Mouse (Mus musculus) limb, embryonic 15.5 days (tissue): ENCODE measurements around the gene Adamts15. TPM values are rescaled to one million over a fixed set of nuclear protein-coding genes. Genes with fewer than 3 reads are reported as not detected.

Experiments used
- ATAC-seq: fragments of 200-750 bp; cut with Nextera tagmentation; 2 replicates; pipeline ENCODE4 v1.8.0; 2017; ENCODE audit warnings: low read depth, moderate TSS enrichment; ENCODE audit not compliant: insufficient number of reproducible peaks, low FRiP score, low TSS enrichment
- H3K27ac ChIP-seq: fragments of 300-500 bp; sonication (generic); 2 replicates; pipeline ENCODE4 v1.5.1; 2015; ENCODE audit warnings: moderate library complexity, mild to moderate bottlenecking, inconsistent platforms
- H3K27me3 ChIP-seq: fragments of 300-500 bp; sonication (generic); 2 replicates; pipeline ENCODE4 v1.6.1; 2015; ENCODE audit warnings: inconsistent platforms
- H3K36me3 ChIP-seq: fragments of 300-500 bp; sonication (generic); 2 replicates; pipeline ENCODE4 v1.6.1; 2015; ENCODE audit warnings: inconsistent platforms
- H3K4me1 ChIP-seq: fragments of 300-500 bp; sonication (generic); 2 replicates; pipeline ENCODE4 v1.6.1; 2015; ENCODE audit warnings: inconsistent platforms
- H3K4me2 ChIP-seq: fragments of 300-500 bp; sonication (generic); 2 replicates; pipeline ENCODE4 v1.6.1; 2015; ENCODE audit warnings: mild to moderate bottlenecking, inconsistent platforms
- H3K4me3 ChIP-seq: fragments of 300-500 bp; sonication (generic); 2 replicates; pipeline ENCODE4 v1.5.1; 2015; ENCODE audit warnings: mild to moderate bottlenecking, inconsistent platforms
- H3K9ac ChIP-seq: fragments of 300-500 bp; sonication (generic); 2 replicates; pipeline ENCODE4 v1.6.1; 2015; ENCODE audit warnings: inconsistent platforms
- H3K9me3 ChIP-seq: fragments of 300-500 bp; sonication (generic); 2 replicates; pipeline ENCODE4 v1.6.1; 2016; ENCODE audit warnings: inconsistent platforms
- WGBS: fragments of 180-500 bp; shearing (Covaris S2); methylation state at CpG from one replicate; pipeline ENCODE4 v1.1.7; 2015; 5-methylcytosine and 5-hydroxymethylcytosine counted together
- polyA plus RNA-seq: library from polyadenylated mRNA; unstranded; fragments of >200 nt; fragmentation: Nextera tagmentation; extraction: Ambion mirVana; gene quantifications from 2 replicates; pipeline ENCODE4 v1.2.1, GENCODE M21; 2015

Adamts15 gene
- polyA plus RNA-seq: 22.9 and 26.9 TPM in 2 replicates

GRCm38 (mm10) chr9:30922197-30922894 lies at the start of gene Adamts15:
Adamts15 (minus strand) TSS chr9:30922452.
- Histone ChIP-seq H3K27me3 (peaks cover 27% of the 10 kb centered on the region), H3K4me1 (peaks cover 49% of the 10 kb centered on the region), H3K9ac (peak within 1 kb of the TSS; percentile 51), H3K36me3 (no peaks in the 10 kb centered on the region), H3K27ac (peak within 1 kb of the TSS; percentile 82), H3K4me2 (peak within 1 kb of the TSS; percentile 91), H3K4me3 (peak within 1 kb of the TSS; percentile 61), H3K9me3 (no peaks in the 10 kb centered on the region)
- WGBS: under 1% methylated on average over 45 of the region's 47 CpGs
- peak; percentile 81 for ATAC-seq

- H3K9me3 ChIP-seq: no peaks in the 10 kb centered on the region
- no peaks in the 10 kb centered on the region for H3K36me3 ChIP-seq
- WGBS: 54% methylated on average over 4 of the region's 4 CpGs
- H3K4me1 ChIP-seq: peaks cover 11% of the 10 kb centered on the region
- H3K9ac ChIP-seq: no peak overlapping the region
- H3K4me3 ChIP-seq: no peak overlapping the region
- H3K4me2 ChIP-seq: no peak overlapping the region
- H3K27me3 ChIP-seq: no peaks in the 10 kb centered on the region
- no peak for ATAC-seq
- H3K27ac ChIP-seq: no peak overlapping the region
Observed at GRCm38 (mm10) chr9:30971967-30972366, 49.7 kb upstream of the Adamts15 start.

GRCm38 (mm10) chr9:30970001-30970400 lies 47.7 kb upstream of the Adamts15 start:
- Histone ChIP-seq H3K36me3 (no peaks in the 10 kb centered on the region), H3K4me2 (no peak overlapping the region), H3K4me3 (no peak overlapping the region), H3K9ac (no peak overlapping the region), H3K9me3 (no peaks in the 10 kb centered on the region), H3K27ac (no peak overlapping the region), H3K27me3 (no peaks in the 10 kb centered on the region), H3K4me1 (peaks cover 17% of the 10 kb centered on the region)
- 58% methylated on average over 3 of the region's 3 CpGs for WGBS
- ATAC-seq: no peak

DNA sequence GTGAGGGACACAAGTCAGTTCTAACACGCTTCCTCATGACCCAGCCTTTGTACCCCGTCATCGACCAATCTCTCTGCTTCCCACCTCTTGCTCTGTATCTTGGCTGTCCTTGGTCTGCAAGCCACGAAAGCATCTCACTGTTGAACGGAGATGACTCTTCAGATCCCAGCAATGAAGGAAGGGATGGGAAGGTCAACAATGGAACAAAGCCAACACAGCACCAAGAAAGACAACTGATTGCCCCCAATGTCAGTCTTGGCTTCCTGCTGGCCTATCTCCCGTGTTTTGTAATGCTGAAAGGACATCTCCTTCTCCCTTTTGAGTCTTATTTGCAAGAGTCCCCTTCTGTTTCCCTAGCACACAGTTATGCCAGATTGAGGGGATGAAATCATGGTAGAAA lies 45.9 kb upstream of the Adamts15 start:
- H3K4me3 ChIP-seq: no peak overlapping the region
- no peak overlapping the region for H3K27ac ChIP-seq
- no peak overlapping the region for H3K4me2 ChIP-seq
- no peaks in the 10 kb centered on the region for H3K36me3 ChIP-seq
- peaks cover 24% of the 10 kb centered on the region for H3K4me1 ChIP-seq
- 88% methylated on average over 6 of the region's 6 CpGs for WGBS
- no peak overlapping the region for H3K9ac ChIP-seq
- no peaks in the 10 kb centered on the region for H3K9me3 ChIP-seq
- ATAC-seq: no peak
- no peaks in the 10 kb centered on the region for H3K27me3 ChIP-seq

- Histone ChIP-seq H3K9ac (no peak overlapping the region), H3K36me3 (no peaks in the 10 kb centered on the region), H3K4me2 (no peak overlapping the region), H3K9me3 (no peaks in the 10 kb centered on the region), H3K4me1 (peaks cover 24% of the 10 kb centered on the region), H3K4me3 (no peak overlapping the region), H3K27ac (no peak overlapping the region), H3K27me3 (no peaks in the 10 kb centered on the region)
- WGBS: 32% methylated on average over 7 of the region's 7 CpGs
- ATAC-seq: no peak
Observed at GRCm38 (mm10) chr9:30966881-30967280, 44.6 kb upstream of the Adamts15 start.

DNA sequence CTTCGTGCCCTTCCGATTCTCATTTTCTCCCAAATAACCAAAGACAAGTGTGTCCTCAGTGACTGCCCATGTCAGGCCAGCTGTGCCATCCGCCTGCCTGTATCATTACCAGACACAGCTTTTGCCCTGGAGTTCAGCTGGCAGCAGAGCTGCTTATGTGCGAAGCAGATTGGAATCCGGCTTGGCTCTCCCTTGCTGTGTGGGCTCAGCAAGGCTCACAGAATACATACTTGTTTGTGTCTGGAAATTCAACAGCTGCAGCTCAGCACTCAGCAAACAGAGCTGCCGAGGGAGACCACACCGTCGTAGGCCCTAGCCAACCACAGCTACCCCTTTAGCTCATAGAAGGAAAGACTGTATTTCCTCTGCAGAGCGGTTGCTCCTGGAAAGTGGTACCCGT lies 42.4 kb upstream of the Adamts15 start:
- Histone ChIP-seq H3K9me3 (no peaks in the 10 kb centered on the region), H3K4me1 (peaks cover 24% of the 10 kb centered on the region), H3K27ac (peak overlapping the region; percentile 60), H3K4me2 (no peak overlapping the region), H3K9ac (no peak overlapping the region), H3K36me3 (no peaks in the 10 kb centered on the region), H3K4me3 (no peak overlapping the region), H3K27me3 (no peaks in the 10 kb centered on the region)
- 40% methylated on average over 10 of the region's 10 CpGs for WGBS
- ATAC-seq: peak; percentile 79

DNA sequence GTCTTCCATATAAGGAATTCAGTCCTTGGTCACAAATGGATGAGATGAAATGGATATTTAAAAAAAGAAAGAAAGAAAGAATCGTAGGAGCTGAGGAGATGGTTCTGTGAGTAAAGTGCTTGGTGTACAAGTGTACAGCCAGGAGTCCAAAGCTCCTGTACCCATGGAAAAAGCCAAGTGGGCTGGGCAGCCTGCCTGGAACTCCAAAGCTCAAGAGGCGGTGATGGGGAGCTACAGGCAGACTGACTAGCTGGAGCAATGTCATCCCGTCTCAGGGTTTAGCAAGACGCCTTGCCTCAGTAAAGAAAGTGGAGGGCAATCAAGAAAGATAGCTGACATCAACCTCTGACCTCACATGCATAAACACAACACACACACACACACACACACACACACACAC lies 41.5 kb upstream of the Adamts15 start:
- Histone ChIP-seq H3K27me3 (no peaks in the 10 kb centered on the region), H3K4me1 (peaks cover 24% of the 10 kb centered on the region), H3K36me3 (no peaks in the 10 kb centered on the region), H3K9me3 (no peaks in the 10 kb centered on the region), H3K9ac (no peak overlapping the region), H3K27ac (no peak overlapping the region), H3K4me2 (no peak overlapping the region), H3K4me3 (no peak overlapping the region)
- no peak for ATAC-seq
- 76% methylated on average over 4 of the region's 4 CpGs for WGBS

GRCm38 (mm10) chr9:30955246-30955645 lies 33.0 kb upstream of the Adamts15 start:
- ATAC-seq: no peak

GRCm38 (mm10) chr9:30953287-30953686 lies 31.0 kb upstream of the Adamts15 start:
- no peak for ATAC-seq
- H3K9ac ChIP-seq: no peak overlapping the region
- H3K27me3 ChIP-seq: no peaks in the 10 kb centered on the region
- no peaks in the 10 kb centered on the region for H3K9me3 ChIP-seq
- 53% methylated on average over 8 of the region's 8 CpGs for WGBS
- H3K4me1 ChIP-seq: peaks cover 7% of the 10 kb centered on the region; the same call in 1 of the 2 replicates
- H3K4me3 ChIP-seq: no peak overlapping the region
- H3K4me2 ChIP-seq: no peak overlapping the region
- H3K27ac ChIP-seq: no peak overlapping the region
- H3K36me3 ChIP-seq: no peaks in the 10 kb centered on the region

More at GRCm38 (mm10) chr9:30955246-30955645, 33.0 kb upstream of the Adamts15 start:
- Histone ChIP-seq H3K4me1 (peaks cover 4% of the 10 kb centered on the region; the same call in 1 of the 2 replicates), H3K9me3 (no peaks in the 10 kb centered on the region), H3K4me2 (no peak overlapping the region), H3K9ac (no peak overlapping the region), H3K4me3 (no peak overlapping the region), H3K27me3 (no peaks in the 10 kb centered on the region), H3K27ac (no peak overlapping the region), H3K36me3 (no peaks in the 10 kb centered on the region)
- 82% methylated on average over 9 of the region's 9 CpGs for WGBS

- Histone ChIP-seq H3K4me3 (no peak overlapping the region), H3K9me3 (no peaks in the 10 kb centered on the region), H3K36me3 (no peaks in the 10 kb centered on the region), H3K4me1 (peaks cover 7% of the 10 kb centered on the region; the same call in 1 of the 2 replicates), H3K4me2 (no peak overlapping the region), H3K9ac (no peak overlapping the region), H3K27ac (no peak overlapping the region), H3K27me3 (peaks cover 7% of the 10 kb centered on the region; the same call in 1 of the 2 replicates)
- ATAC-seq: no peak
- WGBS: 79% methylated on average over 5 of the region's 5 CpGs
Observed at GRCm38 (mm10) chr9:30951461-30951860, 29.2 kb upstream of the Adamts15 start.

GRCm38 (mm10) chr9:30950592-30950991 lies 28.3 kb upstream of the Adamts15 start:
- Histone ChIP-seq H3K27ac (no peak overlapping the region), H3K27me3 (peaks cover 15% of the 10 kb centered on the region), H3K4me2 (no peak overlapping the region), H3K9me3 (no peaks in the 10 kb centered on the region), H3K4me3 (no peak overlapping the region), H3K9ac (no peak overlapping the region), H3K4me1 (peaks cover 7% of the 10 kb centered on the region; the same call in 1 of the 2 replicates), H3K36me3 (no peaks in the 10 kb centered on the region)
- 43% methylated on average over 4 of the region's 4 CpGs for WGBS
- no peak for ATAC-seq

DNA sequence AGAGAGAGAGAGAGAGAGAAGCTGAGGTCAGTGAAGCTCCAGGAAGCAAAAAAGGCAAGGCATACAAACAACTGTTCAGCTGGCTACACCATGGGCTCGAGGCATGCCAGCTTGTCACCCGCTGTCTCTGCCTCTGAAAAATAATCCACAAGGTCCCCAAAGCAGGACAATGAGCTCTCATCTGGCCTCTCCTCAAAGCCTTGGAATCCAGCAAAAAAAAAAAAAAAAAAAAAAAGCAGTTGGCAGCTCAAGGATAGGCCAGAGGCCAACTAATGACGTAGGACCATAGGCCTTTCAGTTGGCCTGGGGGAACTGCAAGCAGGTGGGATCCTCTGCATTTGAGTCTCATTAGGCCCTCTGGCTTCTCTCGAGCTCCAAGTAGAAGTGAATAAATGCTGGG lies 27.7 kb upstream of the Adamts15 start:
- H3K4me3 ChIP-seq: no peak overlapping the region
- 62% methylated on average over 4 of the region's 4 CpGs for WGBS
- ATAC-seq: no peak
- no peaks in the 10 kb centered on the region for H3K9me3 ChIP-seq
- peaks cover 7% of the 10 kb centered on the region; the same call in 1 of the 2 replicates for H3K4me1 ChIP-seq
- H3K9ac ChIP-seq: no peak overlapping the region
- no peak overlapping the region for H3K4me2 ChIP-seq
- H3K36me3 ChIP-seq: no peaks in the 10 kb centered on the region
- H3K27me3 ChIP-seq: peaks cover 21% of the 10 kb centered on the region
- H3K27ac ChIP-seq: no peak overlapping the region
